6 mouse cellular contexts compared by ENCODE assay signal in genomic region chr11:21191821-21192220, GRCm38 (mm10). TPM values are rescaled to one million over a fixed set of nuclear protein-coding genes. Genes with fewer than 3 reads are reported as not detected.
DNase-seq lines count a peak whose midpoint lies in the region; TF ChIP-seq lines count a peak whose summit lies in the region.
"Not testable (repeated sequence)": the region's sequence is repeated elsewhere in the genome, so short reads cannot be mapped to it uniquely, and the experiment has no call there.

No protein-coding gene starts in this region.

- not testable (repeated sequence) for H3K4me2 ChIP-seq in CH12.LX (ENCODE audit: insufficient read depth, low read depth, poor library complexity, severe bottlenecking)

- H3K9me3 ChIP-seq in CH12.LX (replicated peaks; ENCODE audit: low read length): peaks cover 21% of the 10 kb centered on the region

- not testable (repeated sequence) for TF ChIP-seq POLR2A in CH12.LX (IDR thresholded peaks at IDR 0.05; ENCODE audit: low read depth, low read length)

- H3K27ac ChIP-seq in CH12.LX (ENCODE audit: insufficient read depth, low read depth): not testable (repeated sequence)

- H3K9ac ChIP-seq in CH12.LX (ENCODE audit: insufficient read depth, low read depth): not testable (repeated sequence)

- H3K27me3 ChIP-seq in CH12.LX (replicated peaks): not testable (repeated sequence)

- in situ Hi-C loops in CH12.LX (cut with MboI; ENCODE audit: low pct_ligation_motif_present, low pct_unique_long_range_greater_than_20kb, low sequenced_read_pairs): loop anchor here (25.0 kb wide), 1 partner anchor 730 kb away; no protein-coding TSS in a partner anchor

- not testable (repeated sequence) for TF ChIP-seq RAD21 in CH12.LX (IDR thresholded peaks at IDR 0.05; ENCODE audit: low read depth, low read length)

- dilution Hi-C loops in CH12.LX (cut with MboI; ENCODE audit: extremely low pct_ligation_motif_present, extremely low pct_unique_long_range_greater_than_20kb, low sequenced_read_pairs): not testable (repeated sequence)

- H3K4me3 ChIP-seq in CH12.LX (replicated peaks in 1 of 3; ENCODE audit: low read depth in 2 of 3, low read length in 2 of 3, poor library complexity in 1 of 3): not testable (repeated sequence)

- not testable (repeated sequence) for H3K79me2 ChIP-seq in CH12.LX (replicated peaks; ENCODE audit: control insufficient read depth, extremely low read depth, insufficient read depth, poor library complexity, severe bottlenecking)

- H3K4me1 ChIP-seq in CH12.LX (ENCODE audit: control insufficient read depth in 1 of 2, insufficient read depth in 2 of 2): not testable (repeated sequence)

- peak; percentile 61 for TF ChIP-seq EP300 in CH12.LX (IDR thresholded peaks at IDR 0.05; ENCODE audit: low read length)

- TF ChIP-seq CTCF in CH12.LX (conservative IDR thresholded peaks at IDR 0.05 in 1 of 2, IDR thresholded peaks at IDR 0.05 in 1 of 2; ENCODE audit: low read depth in 2 of 2, low read length in 2 of 2): not testable (repeated sequence)

- H3K36me3 ChIP-seq in CH12.LX (replicated peaks in 1 of 2; ENCODE audit: control insufficient read depth in 1 of 2, insufficient read depth in 1 of 2, low read length in 1 of 2): not testable (repeated sequence)

- DNase-seq in 3T3-L1 (ENCODE audit: low read depth, low spot score) (peak; percentile 8), MEL-GATA-1-ER (ENCODE audit: extremely low read depth, low read depth) (peak; percentile 57), R1 (ENCODE audit: low read depth, low spot score) (peak; percentile 53)
- peak; percentile 47 for DNase-seq in CD4-positive helper T cell, adult 2 months (ENCODE audit: low read depth, low spot score)
- DNase-seq in CH12.LX (ENCODE audit: extremely low read depth): not testable (repeated sequence)
- DNase-seq in induced T-regulatory cell, adult 2 months (ENCODE audit: low read depth): peak; percentile 50

TF ChIP-seq in CH12.LX, 34 proteins besides CTCF, POLR2A, EP300 and RAD21:
- TF ChIP-seq TCF12 (IDR thresholded peaks at IDR 0.05; ENCODE audit: low read depth, low read length): peak; percentile 28; the same call in 1 of the 2 replicates

RNA-seq across cellular contexts. Expression of gene Vps54, which starts 47.3 kb away (rescaled TPM):
- total RNA-seq in CH12.LX (2012; rRNA removed) (20.4 and 24.7 TPM in 2 replicates), CH12.LX (2014; rRNA removed) (37.5 and 43.5 TPM in 2 replicates)
- 22.7 and 22.9 TPM in 2 replicates for polyA plus RNA-seq in CH12.LX (2012; ENCODE audit: insufficient read length, low read depth)
